Mouse (Mus musculus) skeletal muscle tissue, adult 2 months (tissue): Measurements from ENCODE around the gene Pih1d1.

ENCODE experiments used
- DNase-seq: peaks from one replicate; pipeline ENCODE4 v3.0.0-alpha.2; 2012; ENCODE audit warnings: low read depth, low spot score

Gene Pih1d1

DNA sequence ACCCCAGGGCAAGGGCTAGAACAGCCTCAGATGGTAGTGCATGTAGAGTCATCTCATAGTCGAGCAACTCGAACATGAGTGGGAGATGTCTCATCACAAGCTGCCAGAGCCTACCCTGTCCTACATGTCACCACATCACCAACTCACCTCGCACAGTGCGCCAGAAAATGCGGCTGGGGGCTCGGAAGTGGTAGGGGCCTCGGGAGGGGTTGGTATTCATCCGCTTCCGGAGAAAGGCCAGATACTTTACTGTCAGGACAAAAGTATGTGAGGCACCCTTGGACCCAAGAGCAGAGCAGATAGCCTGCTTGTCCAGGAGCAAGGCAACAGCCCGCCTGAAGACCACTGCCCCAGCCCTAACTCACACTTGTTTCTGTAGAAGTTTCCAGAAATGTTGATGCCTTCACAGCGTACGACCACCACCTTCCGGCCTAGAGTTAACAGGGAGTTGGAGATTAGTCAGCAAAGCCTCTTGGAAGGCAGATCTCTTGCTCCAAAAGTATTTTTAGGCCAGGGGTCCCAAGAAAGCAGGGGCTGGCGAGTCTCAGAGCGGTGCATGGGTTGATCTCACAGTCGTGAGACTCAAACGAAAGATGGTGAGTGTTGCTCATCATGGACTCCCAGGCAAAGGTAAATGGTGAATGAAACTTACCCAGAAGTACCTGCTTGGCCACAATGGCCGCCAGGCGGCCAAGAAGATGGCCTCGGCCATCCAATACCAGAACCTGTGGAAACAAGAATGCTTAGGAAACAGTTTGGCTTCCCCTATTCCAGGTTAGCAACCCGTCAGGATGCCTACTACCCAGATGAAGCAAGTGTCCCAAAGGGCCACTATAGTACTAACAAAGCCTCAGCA, 27.0 kb upstream of the Pih1d1 start:
- DNase-seq: no peak

DNA sequence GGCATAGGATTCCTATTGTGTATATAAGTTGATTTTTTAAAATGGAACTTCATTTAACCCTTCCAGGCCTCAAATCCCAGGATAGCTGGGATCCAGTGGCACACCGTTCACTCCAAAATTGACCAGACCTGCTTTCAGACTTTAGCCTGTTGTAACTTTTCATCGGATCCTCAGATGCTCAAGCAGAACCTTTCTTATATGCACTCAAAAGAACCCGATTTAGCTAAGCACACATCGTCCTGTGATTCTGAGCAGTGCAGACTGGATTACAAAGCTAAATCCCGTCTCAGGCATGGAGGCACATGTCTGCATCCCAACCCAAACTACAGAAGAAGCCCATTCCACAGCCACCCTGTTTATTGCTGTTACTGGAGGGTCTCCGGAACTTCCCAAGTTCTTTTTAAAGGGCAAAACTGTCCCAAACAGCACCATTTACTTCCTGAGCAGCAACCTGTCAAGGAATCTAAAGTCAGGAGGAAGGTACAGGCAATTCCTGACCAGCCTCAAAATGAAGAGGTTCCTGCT, 26.3 kb upstream of the Pih1d1 start:
- DNase-seq: no peak

DNA sequence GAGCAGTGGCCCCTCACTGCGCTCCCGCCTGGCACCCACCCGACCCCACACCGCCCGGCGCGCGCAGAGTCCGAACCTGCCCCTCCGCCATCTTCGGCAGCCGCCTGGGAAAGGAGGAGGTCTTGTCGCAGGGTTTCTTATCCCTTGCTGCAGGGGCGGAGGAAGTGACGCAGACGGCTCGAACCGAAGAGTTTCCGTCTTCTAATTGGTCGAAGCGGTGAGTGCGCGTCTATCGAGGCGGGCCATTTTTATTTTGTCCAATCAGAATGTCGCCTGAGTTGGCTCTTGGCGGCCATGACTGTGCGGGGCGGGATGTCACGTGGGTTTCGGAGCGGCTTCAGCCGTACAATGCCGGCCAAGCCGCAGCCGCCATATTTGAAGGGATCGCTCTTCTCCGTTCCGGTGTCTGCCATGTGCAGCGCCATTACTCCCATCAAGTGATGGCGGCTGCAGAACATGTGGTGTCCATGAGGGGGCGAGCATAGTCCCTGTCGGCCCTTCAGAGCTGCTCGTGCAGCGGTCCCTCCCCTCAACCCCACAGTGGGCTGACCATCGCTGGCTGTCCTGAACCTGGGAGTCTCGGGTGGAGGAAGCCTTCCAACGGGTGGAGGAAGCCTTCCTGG, 25.4 kb upstream of the Pih1d1 start, which contains the start of gene Rpl13a:
Gene Rpl13a, minus strand, starts transcription at position 138 of the 623 bp plus-strand sequence.
- peak; percentile 100 for DNase-seq

DNA sequence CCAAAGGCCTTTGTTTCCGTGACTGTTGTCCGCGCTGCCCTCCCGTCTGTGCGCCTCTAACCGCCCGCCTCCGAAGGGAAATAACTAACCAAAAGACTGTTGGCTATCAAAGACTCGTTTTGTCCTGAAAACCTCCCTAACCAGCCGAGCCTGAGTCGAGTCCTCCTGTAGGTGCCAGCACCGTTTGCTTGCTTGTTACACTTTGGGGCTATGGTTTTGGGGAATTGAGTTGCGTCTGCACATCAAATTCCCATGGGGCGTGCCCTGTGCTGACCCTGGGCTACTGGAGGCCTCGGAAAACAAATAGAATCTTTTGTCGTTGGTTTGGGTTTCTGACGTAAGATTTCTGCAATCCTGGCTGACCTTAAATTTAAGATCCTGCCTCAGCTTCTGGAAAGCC, 24.8 kb upstream of the Pih1d1 start:
- DNase-seq: peak; percentile 74

DNA sequence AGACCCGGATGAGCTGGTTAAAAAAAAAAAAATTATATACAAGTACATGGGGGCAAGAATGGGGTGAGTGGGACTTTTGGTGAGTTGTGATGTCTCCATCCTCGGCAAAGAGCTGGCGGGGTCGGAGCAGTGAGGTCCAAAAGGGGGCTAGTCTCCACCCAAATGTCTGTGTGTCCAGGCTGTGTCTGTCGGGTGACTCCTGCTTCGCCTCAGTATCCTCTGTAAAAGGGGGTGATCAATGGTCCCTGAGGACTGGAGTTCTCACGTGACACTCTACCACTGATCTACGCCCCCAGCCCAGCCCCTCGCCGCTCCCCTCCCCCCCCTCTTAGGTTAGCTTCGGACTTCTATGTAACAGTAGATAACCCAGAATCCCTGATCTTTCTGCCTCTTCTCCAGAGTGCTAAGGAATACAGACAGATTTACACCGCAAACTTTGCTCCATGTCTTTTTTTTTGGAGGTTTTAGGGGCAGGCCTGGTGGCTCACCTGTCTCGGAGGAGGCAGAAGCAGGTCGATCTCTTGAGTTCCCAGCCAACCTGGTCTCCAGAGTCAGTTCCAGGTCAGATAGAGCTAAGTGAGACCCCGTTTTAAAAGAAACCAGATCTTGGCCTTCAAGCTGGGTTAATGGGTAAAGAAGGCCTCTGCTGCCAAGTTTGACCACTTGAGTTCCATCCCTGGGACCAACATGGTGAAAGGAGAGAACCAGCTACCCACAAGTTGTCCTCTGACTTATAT, 24.2 kb upstream of the Pih1d1 start:
- DNase-seq: no peak

DNA sequence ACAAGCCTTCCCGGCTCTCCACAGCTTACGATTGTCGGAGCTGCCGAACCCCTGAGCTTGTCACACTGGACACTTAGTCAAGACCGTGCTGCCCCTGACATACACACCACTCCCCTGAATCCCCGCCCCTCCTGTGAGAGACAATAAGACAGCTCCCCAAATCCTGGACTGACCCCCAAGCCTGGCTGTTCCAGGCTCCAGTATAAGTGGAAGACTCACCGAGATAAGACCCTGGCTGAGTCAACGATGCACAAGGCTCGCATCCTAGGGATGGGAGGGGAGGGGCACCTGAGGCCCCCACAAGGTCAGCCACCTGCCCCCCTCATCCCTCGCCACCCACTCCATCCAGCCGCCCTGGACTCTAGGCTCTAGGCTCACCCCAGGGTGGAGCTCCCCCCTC, 22.3 kb upstream of the Pih1d1 start:
- no peak for DNase-seq

DNA sequence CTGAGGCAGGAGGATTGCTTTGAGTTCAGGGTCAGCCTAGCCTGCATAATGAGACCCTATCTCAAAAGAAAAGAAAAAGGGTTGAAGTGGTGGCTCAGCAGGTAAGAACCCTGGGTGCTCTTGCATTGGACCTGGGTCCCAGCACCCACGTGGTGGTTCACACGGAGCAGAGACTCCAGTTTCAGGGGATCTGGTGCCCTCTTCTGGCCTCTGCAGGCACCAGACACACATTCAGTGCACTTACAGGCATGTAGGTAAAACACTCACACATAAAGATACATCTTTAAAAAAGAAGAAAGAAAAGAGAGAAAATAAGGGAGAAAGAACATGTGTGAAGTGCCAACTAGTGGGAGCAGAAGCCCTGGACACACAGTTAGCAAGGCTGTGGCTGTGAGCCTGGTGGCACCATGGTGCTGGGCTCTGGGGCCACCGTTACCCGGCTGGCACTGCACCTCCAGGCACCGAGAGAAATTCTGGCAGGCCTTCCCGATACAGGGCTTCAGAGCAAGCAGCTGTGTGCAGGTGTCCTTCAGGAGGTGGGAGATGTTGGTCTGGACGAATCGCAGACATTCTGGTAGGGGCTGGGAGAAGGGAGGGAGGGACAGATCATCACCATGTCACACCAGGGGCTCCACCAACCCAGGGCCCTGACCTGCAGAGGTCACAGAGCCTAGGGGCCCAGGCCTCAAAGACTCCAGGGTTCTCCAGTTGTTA, 20.5 kb upstream of the Pih1d1 start:
- no peak for DNase-seq

DNA sequence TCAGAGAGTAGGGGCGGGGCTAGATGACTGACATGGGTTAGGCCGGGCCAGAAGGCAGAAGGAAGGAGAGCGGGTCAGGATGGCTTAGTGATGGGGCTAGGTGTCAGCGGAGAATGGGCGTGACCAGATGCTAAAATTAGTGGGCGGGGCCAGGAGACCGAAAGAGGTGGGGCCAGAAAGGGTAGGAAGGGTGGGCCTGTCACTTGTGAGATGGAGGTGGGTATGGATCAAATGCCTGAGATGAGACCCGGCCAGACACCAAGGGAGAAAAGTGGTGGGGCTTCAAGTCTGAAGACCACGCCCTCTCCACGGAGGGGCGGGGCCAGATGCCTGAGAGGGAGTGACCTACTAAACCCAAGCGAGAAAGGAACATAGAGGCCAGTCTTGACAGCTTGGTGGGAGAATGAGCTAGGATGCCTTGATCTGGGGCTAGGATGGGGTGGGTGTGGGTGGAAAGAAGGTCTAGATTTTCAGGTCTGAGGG, 19.5 kb upstream of the Pih1d1 start:
- DNase-seq: no peak

DNA sequence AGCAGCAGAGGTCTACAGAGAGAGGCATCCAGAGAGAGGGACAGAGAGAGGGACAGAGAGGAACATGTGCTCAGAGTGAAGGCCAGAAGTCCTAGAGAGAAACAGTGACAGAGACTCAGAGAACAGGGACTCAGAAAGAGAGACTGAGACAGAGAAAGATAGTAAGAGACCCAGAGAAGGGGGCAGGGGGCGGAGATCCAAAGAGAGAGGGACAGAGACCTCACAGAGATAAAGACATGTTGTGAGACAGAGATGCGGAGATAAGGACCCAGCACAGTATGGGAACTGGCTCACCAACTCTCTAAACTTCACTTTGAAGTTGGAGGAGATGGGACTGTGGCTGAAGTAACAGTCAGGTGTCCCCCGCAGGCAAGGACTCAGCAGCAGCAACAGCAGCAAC, 18.7 kb upstream of the Pih1d1 start:
- DNase-seq: no peak

DNA sequence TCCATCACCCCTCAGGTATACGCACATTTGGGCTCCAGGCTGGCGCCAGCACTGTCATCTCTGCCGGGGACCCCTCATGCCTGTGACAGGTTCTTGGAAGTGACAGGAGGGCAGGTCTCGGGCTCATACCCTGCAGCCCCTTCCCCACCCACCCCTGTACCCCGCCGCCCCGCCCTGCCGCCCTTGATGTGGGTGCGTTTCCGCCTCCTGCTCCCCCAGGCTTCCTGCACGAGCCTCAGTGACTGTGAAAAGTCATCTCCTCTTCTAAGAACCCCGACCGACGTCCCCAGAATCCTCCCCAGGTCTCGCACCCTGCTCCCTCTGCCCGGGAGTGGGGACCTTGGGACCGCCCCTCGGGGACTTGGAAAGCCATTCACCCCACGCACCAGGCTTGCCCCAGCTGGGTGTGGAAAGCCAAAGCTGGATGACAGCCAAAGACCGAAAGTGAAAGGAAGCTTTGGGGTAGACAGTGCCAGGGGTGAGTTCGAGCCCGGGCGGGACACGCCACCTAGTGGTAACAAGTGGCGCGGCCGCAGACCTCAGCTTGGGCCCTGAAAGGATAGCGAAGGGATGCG, 18.0 kb upstream of the Pih1d1 start, which contains the start of the genes Gm45713 and Flt3l:
Gene Gm45713, minus strand, starts transcription at position 239 of the 575 bp plus-strand sequence.
Gene Flt3l, minus strand, starts transcription at position 440 of the 575 bp plus-strand sequence.
- DNase-seq: peak; percentile 94

DNA sequence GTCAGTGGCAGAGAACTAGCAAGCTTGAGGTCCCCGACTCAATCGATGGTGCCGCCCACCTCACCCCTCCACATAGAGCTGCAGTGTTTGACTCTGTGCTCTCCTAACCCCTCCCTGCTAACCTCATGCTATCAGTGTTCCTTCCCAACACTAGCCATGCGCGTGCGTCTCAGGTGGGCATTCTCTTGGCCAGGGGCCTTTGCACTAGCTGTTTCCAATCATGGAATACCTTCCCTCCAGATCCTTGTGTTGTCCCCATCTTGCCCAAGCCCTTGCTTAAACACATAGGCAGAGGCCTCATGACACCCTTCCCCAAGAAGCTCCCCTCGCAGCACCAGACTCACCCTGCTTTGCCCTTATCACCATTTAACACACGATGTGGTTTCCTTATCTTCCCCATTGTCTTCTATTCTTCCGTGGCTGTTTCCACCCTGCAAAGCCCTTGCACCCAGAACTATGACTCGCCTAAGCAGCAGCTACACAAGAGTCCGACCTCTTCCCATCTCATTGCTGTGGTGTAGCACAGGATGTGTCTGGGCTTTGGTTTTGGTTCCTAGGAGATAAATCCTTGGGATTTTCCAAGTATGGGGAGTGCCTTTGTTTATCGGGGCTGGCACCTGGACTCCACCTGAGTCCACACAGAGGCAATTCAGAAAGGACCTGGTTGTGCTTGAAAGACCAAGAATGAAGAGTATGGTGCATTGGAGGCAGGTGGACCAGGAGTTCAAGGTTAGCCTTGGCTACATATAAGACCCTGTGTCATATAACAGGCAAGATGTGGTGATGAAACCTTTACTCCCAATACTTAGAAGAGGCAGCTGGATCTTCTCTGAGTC, 16.7 kb upstream of the Pih1d1 start:
- DNase-seq: no peak

DNA sequence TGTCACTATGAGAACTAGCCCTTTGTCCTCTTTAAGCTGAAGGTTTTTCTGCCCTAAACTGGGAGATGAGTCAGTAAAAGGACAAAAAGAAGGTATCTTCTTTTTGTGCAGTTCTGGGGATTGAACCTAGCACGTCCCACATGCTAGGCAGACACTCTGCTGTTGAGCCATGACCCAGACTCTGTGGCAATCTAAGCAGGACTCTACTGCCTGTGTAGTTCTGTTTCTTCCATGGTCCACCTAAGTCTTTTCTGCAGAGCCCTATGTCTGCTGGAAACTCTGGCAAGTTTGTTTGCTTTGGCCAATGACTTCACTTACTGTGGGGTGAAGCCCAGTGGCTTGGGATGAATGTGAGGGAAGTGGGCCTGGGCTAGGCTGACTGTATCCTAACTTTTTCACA, 15.7 kb upstream of the Pih1d1 start:
- DNase-seq: no peak

DNA sequence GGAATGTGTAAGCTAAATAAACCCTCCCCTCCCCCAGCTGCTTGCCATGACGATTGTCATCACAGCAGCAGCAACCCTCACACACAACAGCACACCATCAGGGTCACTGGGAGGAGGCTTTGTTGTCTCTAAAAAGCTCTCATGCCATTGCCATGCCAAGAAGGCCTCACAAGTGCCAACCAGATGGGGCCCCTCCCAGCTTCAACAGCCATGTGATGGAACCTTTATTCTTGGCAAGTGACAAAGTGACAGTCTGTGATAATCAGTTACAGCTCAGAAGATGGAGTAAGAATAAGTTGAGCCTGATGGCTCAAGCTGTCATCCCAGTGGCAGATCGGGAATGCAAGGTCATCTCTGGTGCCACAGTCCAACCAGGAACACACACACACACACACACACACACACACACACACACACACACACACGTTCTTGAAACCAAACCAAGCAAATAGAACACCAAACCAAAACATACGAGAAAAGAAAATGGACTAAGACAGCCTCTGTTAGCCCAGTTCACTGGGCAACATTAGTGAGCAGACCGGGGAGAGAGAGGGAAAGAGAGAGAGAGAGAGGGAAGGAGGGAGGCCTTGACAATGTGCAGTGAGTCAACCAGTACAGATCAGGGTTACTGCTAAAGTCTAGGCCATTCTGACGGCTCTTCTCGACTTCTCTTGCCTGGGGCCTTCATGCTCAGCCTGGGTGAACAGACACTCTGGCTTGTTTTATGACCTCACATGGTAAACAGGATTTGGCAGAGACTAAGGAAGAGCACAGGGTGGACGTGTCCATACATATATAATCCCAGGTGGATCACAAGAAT, 14.0 kb upstream of the Pih1d1 start:
- no peak for DNase-seq

DNA sequence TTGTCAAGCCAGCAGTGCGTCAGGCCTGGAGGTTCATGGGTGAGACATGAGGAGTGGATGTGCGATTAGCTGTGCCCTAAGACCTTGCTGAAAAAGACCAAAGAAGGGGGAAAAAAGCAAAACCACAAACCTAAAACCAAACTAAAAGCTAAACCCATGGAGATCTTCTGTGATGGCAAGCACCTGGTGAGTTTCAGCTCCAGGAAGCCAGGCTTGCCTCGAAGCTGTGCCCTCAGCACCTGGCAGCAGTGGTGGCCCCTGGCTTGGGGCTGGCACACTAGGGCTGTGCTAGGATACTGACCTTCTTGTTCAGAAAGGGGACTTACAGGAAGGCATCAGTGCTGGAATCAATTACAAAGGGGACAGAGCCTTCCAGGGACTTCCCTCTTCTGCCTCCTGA, 12.8 kb upstream of the Pih1d1 start:
- DNase-seq: no peak

DNA sequence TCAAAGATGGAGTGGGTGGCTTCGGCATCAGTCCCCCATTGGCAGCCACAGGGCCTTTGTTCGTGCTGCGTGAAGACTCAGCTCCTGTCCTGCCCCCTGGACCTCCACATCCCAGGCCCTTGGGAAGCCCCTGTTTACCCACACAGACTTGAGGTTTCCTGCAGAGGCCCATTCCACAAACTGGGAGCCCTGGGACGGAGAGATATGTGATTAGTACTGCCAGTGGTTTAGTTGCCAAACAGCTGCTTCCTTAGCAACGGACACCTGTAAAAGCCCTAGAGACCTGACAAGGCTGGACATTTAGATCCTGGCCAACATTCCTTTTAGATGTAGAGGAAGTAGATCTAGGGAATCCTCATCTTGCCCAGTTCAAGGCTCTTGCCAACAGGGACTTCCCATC, 12.2 kb upstream of the Pih1d1 start:
- no peak for DNase-seq

DNA sequence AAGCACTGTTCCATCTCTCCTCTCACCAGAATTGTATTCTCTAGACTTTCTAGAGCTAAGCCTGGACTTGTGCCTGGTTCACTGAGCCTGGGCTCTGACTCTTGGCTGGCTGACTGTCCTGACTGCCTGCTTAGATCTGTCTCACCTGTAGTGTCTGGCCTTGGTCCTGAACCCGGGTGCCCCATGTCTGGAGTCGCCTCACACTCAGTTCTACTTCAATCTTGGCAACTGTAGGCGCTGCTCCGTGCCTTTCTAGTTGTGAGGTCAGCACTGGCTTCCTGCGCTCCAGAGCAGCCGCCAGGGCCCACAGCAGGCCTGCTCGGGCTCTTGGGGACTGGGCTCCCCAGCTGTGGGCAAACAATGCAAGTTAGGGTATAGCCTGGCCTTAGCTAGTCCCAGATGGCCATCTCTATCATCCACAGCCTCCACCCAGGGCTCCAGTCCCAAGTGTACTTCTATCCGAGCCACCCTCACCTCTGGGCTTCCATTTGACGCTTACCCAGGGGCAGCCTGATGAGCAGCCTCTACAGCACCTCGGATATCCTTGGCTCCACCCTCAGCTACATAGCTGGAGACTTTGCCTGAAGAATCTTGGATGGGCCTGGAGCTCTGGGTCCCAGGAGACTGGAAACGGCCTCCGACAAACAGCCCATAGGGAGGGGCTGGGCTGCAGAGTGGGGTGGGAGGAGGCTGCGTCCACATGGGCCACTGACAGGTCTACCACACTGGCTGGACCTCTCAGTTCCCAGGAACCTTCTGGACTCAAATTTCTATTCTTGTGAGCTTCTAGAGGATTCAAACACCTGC, 9.5 kb upstream of the Pih1d1 start:
- no peak for DNase-seq

DNA sequence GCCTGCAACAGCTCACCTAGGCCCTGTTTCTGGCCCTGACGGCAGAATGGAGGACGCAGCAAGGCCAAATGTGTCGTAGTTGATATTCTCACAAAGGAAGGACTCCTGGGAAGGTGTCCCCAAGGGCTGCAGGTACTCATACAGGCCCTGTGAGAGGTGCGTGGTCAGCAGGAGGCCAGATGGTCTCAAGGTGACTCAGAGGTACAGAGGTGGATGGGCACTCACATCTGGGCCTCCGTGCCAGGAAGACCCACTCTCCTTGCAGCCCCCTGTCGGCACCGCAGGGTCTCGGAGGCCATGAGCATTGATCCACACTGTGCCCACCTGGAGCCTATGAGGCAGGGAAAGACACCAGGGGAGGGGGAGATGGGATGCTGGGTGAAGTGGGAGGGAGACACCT, 8.6 kb upstream of the Pih1d1 start:
- no peak for DNase-seq

DNA sequence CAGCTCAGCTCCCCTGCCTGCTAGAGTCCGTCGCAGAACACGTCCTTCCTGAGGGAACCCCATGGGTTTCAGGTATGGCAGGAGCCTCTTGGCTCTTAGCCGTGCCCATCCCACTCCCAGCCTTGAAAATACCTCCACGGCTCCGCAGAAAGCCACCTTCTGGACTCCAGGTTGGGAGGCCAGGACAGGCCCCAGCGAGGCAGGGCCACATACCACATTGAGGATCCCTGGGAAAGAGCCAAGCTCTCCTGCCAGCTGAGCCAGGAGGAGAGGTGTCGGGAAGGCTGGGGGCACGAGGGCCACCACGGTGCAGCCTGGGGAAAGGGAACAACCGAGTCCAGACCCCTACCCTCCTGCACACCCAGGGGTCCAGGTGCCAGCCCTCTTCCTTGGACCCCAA, 6.8 kb upstream of the Pih1d1 start:
- DNase-seq: no peak
